In genomic region chr9:117156330-117156905, GRCm38 (mm10) we compare ENCODE assay signal across 9 mouse cellular contexts.
DNase-seq lines count a peak whose midpoint lies in the region; ATAC-seq lines count a peak whose summit lies in the region.
"Had no signal": no experiment of that assay in that cellular context is flagged by ENCODE, and none has a peak within 500 bp of the region (broad histone marks: within the 10 kb centered on the region; RNA-seq: fewer than 3 reads in every experiment).

No protein-coding gene starts in this region.

- peak overlapping the region; percentile 33; the same call in 1 of the 2 replicates for H3K27ac ChIP-seq in heart, embryonic 16.5 days (ENCODE audit: low read length)
- 0 out of 2 replicates have a peak overlapping the region, but pooled peaks have one; percentile 0 for H3K27ac ChIP-seq in midbrain, embryonic 12.5 days (replicated peaks)
- H3K27ac ChIP-seq in midbrain, embryonic 15.5 days = no peak overlapping the region
- H3K27ac ChIP-seq in intestine, embryonic 15.5 days = peak overlapping the region; percentile 34; the same call in 1 of the 2 replicates
- no peak overlapping the region for H3K27ac ChIP-seq in forebrain, embryonic 13.5 days

- H3K27me3 ChIP-seq in heart, embryonic 16.5 days (ENCODE audit: control insufficient read depth, insufficient read depth, low read length) = no peaks in the 10 kb centered on the region
- H3K27me3 ChIP-seq in midbrain, embryonic 12.5 days = no peaks in the 10 kb centered on the region
- H3K27me3 ChIP-seq in midbrain, embryonic 15.5 days (replicated peaks) = no peaks in the 10 kb centered on the region
- H3K27me3 ChIP-seq in intestine, embryonic 15.5 days (replicated peaks) = no peaks in the 10 kb centered on the region
- H3K27me3 ChIP-seq in forebrain, embryonic 13.5 days = no peaks in the 10 kb centered on the region

- H3K4me2 ChIP-seq in heart, embryonic 16.5 days (ENCODE audit: low read depth, low read length) = no peak overlapping the region
- no peak overlapping the region for H3K4me2 ChIP-seq in midbrain, embryonic 12.5 days (replicated peaks)
- no peak overlapping the region for H3K4me2 ChIP-seq in midbrain, embryonic 15.5 days
- no peak overlapping the region for H3K4me2 ChIP-seq in intestine, embryonic 15.5 days (replicated peaks)
- H3K4me2 ChIP-seq in forebrain, embryonic 13.5 days = no peak overlapping the region

- H3K9ac ChIP-seq in heart, embryonic 16.5 days (ENCODE audit: low read length) = no peak overlapping the region
- H3K9ac ChIP-seq in midbrain, embryonic 12.5 days (replicated peaks) = no peak overlapping the region
- H3K9ac ChIP-seq in midbrain, embryonic 15.5 days = no peak overlapping the region
- no peak overlapping the region for H3K9ac ChIP-seq in intestine, embryonic 15.5 days
- H3K9ac ChIP-seq in forebrain, embryonic 13.5 days = no peak overlapping the region

- WGBS in heart, embryonic 16.5 days = 59% methylated on average over 9 of the region's 9 CpGs
- 77% methylated on average over 9 of the region's 9 CpGs for WGBS in midbrain, embryonic 12.5 days
- 72% methylated on average over 9 of the region's 9 CpGs for WGBS in midbrain, embryonic 15.5 days
- WGBS in intestine, embryonic 15.5 days = 58% methylated on average over 9 of the region's 9 CpGs
- WGBS in forebrain, embryonic 13.5 days = 74% methylated on average over 9 of the region's 9 CpGs

- H3K4me1 ChIP-seq in heart, embryonic 16.5 days (ENCODE audit: control insufficient read depth, insufficient read depth, low read length) = peaks cover 3% of the 10 kb centered on the region
- peaks cover 5% of the 10 kb centered on the region; the same call in 1 of the 2 replicates for H3K4me1 ChIP-seq in midbrain, embryonic 12.5 days
- 0 out of 2 replicates have a peak, but pooled peaks cover 6% of the 10 kb centered on the region for H3K4me1 ChIP-seq in midbrain, embryonic 15.5 days
- peaks cover 9% of the 10 kb centered on the region; the same call in 1 of the 2 replicates for H3K4me1 ChIP-seq in intestine, embryonic 15.5 days (replicated peaks)
- 0 out of 2 replicates have a peak, but pooled peaks cover 5% of the 10 kb centered on the region for H3K4me1 ChIP-seq in forebrain, embryonic 13.5 days

- no peak for ATAC-seq in heart, embryonic 16.5 days (replicated peaks; ENCODE audit: extremely low read depth, insufficient read depth, low FRiP score)
- no peak for ATAC-seq in midbrain, embryonic 12.5 days (ENCODE audit: low FRiP score, low read depth)
- no peak for ATAC-seq in midbrain, embryonic 15.5 days (replicated peaks)
- 0 out of 2 replicates have a peak, but pooled peaks have one; percentile 17 for ATAC-seq in intestine, embryonic 15.5 days
- ATAC-seq in megakaryocyte, adult 5-6 weeks (ENCODE audit: poor library complexity, severe bottlenecking) = no peak
- ATAC-seq in forebrain, embryonic 13.5 days = no peak
- ATAC-seq: CD4-positive, CD25-positive, alpha-beta regulatory T cell, adult 4 months had no signal

- no peak overlapping the region for H3K4me3 ChIP-seq in heart, embryonic 16.5 days (ENCODE audit: low read length)
- no peak overlapping the region for H3K4me3 ChIP-seq in midbrain, embryonic 12.5 days
- no peak overlapping the region for H3K4me3 ChIP-seq in midbrain, embryonic 15.5 days
- H3K4me3 ChIP-seq in intestine, embryonic 15.5 days (replicated peaks) = no peak overlapping the region
- no peak overlapping the region for H3K4me3 ChIP-seq in forebrain, embryonic 13.5 days

- no peaks in the 10 kb centered on the region for H3K36me3 ChIP-seq in heart, embryonic 16.5 days (ENCODE audit: control insufficient read depth, insufficient read depth)
- no peaks in the 10 kb centered on the region for H3K36me3 ChIP-seq in midbrain, embryonic 12.5 days
- no peaks in the 10 kb centered on the region for H3K36me3 ChIP-seq in midbrain, embryonic 15.5 days (replicated peaks)
- H3K36me3 ChIP-seq in intestine, embryonic 15.5 days = no peaks in the 10 kb centered on the region
- H3K36me3 ChIP-seq in forebrain, embryonic 13.5 days (ENCODE audit: poor library complexity, severe bottlenecking) = no peaks in the 10 kb centered on the region

- H3K9me3 ChIP-seq in heart, embryonic 16.5 days (replicated peaks; ENCODE audit: control insufficient read depth, low read length) = no peaks in the 10 kb centered on the region
- no peaks in the 10 kb centered on the region for H3K9me3 ChIP-seq in midbrain, embryonic 12.5 days
- H3K9me3 ChIP-seq in midbrain, embryonic 15.5 days = no peaks in the 10 kb centered on the region
- no peaks in the 10 kb centered on the region for H3K9me3 ChIP-seq in intestine, embryonic 15.5 days
- no peaks in the 10 kb centered on the region for H3K9me3 ChIP-seq in forebrain, embryonic 13.5 days (replicated peaks)

- no peak for DNase-seq in heart, adult 18-20 months
- DNase-seq in cerebellum, adult 11-12 months = no peak

Comparison
In these comparisons a context has a peak if more than half of its experiments do, and no peak if none do; other contexts are left out.
1. H3K27ac ChIP-seq: peak in heart, embryonic 16.5 days (single experiment), midbrain, embryonic 12.5 days (single experiment) and intestine, embryonic 15.5 days (single experiment); none in midbrain, embryonic 15.5 days (single experiment) and forebrain, embryonic 13.5 days (single experiment).